Mouse (Mus musculus) spleen, postnatal 10 days (tissue): ENCODE measurements at regions not wholly inside any gene's neighbourhood (a gene's known extent, or its start where the extent isn't known, plus 50 kb on each side); places are given as distances from the start of the nearest gene placed in this dataset.

Source experiments
- DNase-seq, 2 experiments: peaks; one replicate each; pipeline ENCODE4 v3.0.0; 2021 to 2022; ENCODE audit warnings: low spot score in 2 of 2

GRCm38 (mm10) chr15:56979353-56979752 lies 498.1 kb downstream of the Slc22a22 start:
- no peak for DNase-seq

DNA sequence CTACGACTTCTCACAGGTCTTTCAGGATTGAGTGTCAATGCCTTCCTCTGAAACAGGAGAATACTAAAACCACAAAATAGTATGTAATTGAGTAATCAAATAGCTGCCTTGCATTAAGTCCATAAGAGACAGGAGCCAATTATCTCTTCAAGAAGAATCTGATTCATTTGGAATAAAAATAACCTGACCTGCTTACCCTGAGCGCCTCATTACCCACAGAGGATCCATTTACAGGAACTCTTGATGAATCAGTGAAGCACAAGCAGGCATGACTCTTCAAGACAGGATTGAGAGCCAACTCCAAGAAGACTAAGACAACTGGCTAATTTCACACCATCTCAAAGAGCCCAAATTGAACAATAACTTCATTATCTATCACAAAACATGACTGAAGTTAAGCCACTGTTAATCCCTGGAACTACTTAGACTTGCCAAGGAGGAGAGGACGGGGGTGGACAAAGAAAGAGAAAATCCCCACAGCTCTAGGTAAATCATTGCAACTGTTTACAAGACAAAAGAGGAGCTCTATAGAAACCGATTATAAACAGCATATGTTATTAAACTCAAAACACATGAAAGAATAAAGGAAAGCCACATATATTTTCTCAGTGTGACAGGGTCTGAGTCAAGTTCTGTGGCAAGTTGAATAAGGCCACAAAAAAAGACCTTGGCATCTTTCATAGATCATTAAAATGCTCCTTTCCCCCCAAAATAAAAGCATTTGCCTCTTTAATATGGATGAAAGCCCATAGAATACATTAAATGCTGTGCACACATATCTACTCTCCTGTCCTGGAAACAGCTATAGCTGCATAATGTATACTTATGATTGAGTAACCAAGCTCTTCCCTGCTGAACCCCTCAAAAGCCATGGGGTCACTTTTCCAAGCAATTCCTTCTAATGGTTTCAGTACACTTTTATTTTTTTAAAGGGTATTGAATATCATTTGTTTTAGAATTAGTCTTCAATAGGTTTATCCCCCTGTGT lies 501.7 kb downstream of the Slc22a22 start:
- DNase-seq: no peak

DNA sequence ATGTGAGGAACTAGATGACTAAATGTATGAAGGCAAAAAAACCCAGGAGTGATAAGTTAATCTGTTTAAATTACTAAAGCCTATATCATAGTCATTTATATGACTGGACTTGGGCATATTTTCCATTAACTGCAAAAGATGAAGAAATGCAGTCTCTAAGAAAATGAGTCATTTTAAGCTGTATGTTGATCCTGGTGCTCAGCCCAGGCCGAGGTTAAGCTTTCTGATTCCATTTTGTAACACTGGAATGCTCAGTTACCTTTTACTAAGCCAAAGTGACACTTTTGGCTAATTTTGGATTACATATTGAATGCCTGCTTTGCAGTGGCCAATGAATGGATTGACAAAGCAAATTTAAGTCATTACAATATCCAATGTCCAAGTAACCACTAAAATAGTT lies 507.3 kb downstream of the Slc22a22 start:
- no peak for DNase-seq

DNA sequence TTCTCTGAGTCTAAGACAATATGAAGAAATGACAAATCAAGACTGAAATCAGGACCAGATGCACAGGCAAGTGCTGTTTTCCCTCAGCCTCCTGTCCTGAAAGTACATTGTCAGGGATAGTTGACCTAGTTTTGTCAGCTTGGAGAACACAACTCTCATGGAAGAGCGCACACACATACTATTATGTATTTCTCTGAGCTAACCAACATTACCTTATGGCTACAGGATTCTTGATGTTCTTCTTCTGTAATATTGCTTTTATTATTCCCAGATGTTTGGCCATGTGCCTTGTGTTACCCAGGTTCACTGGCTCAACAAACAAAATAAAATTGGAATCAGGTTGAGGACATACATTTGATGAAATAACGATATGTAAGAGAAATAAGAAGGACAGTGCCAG lies 521.1 kb downstream of the Slc22a22 start:
- no peak for DNase-seq

GRCm38 (mm10) chr15:56952176-56952575 lies 525.2 kb downstream of the Slc22a22 start:
- DNase-seq: no peak

- DNase-seq: no peak
These were observed 526.6 kb downstream of the Slc22a22 start for GRCm38 (mm10) chr15:56950824-56951223.

DNA sequence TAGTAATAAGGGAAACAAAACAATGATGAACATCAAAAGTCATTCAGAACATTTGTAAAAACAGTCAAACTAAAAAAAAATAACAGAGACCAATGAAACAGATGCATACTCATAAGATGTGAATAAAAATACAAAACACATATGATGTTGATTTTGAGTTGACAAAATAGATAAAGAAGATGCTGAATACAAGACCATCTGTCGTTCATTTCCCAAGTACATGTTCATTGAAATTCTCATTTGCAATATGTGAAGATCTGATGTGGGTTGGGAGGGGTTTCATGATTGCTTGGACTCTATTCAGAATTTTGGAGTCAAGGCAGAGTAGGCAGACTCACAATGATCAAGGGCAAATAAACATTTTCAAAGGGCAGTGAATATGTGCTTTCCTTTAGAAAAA lies 536.5 kb downstream of the Slc22a22 start:
- no peak for DNase-seq

DNA sequence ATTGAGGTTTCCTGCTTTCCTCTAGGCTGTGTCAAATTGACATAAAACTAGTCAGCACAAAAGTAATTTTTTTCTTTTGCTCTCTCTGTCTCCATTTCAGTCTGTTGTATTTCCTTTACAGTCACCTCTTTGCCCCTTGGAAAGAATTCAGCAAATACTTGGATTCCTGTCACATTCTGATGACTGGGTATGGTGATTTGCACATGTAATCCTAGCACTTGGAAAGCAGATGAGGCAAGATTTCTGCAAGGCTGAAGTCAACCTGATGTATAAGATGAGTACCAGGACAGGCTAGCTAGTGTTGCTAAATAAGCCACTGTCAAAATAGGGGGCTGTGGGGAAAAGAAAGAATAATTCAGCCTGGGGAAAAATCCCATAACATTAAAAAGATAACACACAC lies 580.9 kb downstream of the Slc22a22 start:
- no peak for DNase-seq

GRCm38 (mm10) chr15:56881501-56881900 lies 595.9 kb downstream of the Slc22a22 start:
- DNase-seq: no peak

- no peak for DNase-seq
These were observed 611.5 kb downstream of the Slc22a22 start for GRCm38 (mm10) chr15:56865879-56866278.

DNA sequence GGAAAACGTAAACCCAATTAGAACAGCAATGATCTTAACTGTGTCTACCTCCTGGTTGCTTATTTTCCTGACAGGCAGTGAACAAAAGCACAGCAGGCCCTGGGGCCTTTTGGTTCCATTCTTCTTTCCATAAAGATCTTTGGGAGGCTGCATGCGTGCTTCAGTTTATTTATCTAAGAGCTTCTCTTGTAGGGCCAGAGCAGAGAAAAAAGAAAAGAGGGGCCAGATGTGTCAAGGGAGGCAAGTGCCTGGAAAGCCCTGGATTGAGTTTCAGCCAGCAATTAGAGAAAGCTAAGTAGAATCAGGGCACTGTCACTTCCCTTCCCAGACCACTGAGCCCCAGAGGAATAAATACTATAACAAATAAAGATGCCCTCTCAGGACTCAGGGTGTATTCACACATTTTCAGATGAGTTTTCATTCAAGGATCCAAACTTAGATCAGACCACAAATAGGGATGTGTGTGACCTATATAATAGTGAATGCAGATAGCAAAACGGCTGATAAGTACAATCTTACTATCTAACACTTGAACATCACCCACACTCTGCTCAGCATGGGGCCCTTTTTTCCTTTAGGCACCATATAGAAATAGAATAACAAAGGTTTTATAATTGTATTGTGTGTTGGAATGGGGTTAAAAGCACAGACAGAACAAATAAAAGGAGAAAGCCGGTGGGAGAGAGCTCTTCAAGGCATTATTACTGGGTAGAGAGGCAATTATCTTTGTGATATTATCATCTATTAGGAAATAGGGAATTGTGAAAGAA lies 612.2 kb downstream of the Slc22a22 start:
- no peak for DNase-seq

GRCm38 (mm10) chr15:56858627-56859334 lies 618.6 kb downstream of the Slc22a22 start:
- DNase-seq: no peak

DNA sequence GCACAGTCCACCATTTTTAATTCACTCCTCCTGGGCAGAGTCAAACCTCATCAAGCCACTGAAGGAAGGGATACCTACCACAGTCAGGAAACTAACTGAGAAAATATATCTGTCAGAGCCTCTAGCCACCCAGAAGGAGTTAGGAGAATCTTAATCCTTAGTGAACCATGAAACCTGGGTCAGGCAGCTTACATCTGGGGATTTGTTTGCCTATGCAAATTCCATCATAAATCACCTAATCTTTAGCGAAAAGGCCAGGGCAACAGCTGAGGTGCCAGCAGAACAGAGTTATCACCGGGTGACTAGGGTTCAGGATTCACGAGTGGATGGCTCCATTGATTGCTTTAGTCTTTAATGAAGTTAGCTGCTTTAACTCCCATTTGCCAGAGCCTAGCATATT lies 619.3 kb downstream of the Slc22a22 start:
- DNase-seq: no peak

GRCm38 (mm10) chr15:56856057-56856456 lies 621.4 kb downstream of the Slc22a22 start:
- peak in 1 of 2 experiments; percentile 30 for DNase-seq

- DNase-seq: no peak
These were observed 624.3 kb downstream of the Slc22a22 start for GRCm38 (mm10) chr15:56853106-56853505.

GRCm38 (mm10) chr15:56847469-56848128 lies 629.8 kb downstream of the Slc22a22 start:
- no peak for DNase-seq

DNA sequence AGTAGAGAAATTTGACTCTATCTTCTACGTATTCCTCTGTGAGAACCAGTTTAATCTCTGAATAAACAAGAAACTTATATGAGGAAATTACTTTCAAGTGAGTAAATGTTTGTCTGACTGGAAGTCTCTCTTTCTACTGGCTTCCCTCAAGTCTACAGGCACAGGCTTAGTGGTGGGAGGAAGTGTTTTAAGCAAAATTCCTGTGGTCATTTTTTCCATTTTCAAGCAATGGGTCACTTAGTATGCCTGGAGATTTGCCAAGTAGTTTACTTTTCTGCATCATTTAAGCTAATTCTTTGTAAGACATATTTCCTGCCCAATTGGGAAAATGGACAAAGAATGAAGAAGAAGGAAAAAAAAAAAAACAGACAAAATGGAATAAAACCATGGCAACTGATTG lies 632.9 kb downstream of the Slc22a22 start:
- DNase-seq: no peak

DNA sequence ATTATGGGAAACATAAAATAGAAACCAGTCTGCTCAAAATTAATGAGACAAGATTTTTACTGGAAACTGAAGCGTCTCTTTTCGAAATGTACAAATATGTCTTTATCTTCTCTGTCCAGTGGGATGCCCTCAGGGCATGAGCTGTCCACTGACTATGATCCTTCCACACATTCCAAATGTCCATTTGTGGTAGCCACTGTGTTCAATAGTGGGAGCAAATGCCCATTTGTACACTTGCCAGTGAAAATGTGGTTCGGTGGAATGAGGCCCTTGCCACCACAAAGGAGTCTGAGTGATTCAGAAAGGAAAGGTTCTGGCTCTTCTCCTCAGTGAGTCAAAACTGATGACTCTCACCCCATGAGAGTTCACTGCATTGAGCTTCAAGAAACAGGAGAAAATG lies 635.9 kb downstream of the Slc22a22 start:
- DNase-seq: no peak

GRCm38 (mm10) chr15:56837292-56837691 lies 640.1 kb downstream of the Slc22a22 start:
- no peak for DNase-seq

GRCm38 (mm10) chr15:56834621-56835020 lies 642.8 kb downstream of the Slc22a22 start:
- no peak for DNase-seq

- DNase-seq: no peak
These were observed 644.8 kb downstream of the Slc22a22 start for GRCm38 (mm10) chr15:56832666-56833065.
